Mouse (Mus musculus): ENCODE results near the gene Fam126a.

The Fam126a gene

GRCm38 (mm10) chr5:24030579-24030969 lies at the start of gene Fam126a:
Fam126a (minus strand) TSS chr5:24030690.
- DNase-seq (ENCODE audit: low spot score) = peak; percentile 92

GRCm38 (mm10) chr5:24078420-24079179 lies 48.1 kb upstream of the Fam126a start:
- no peak for DNase-seq (ENCODE audit: low spot score)

- no peak for DNase-seq (ENCODE audit: low spot score)
Observed at GRCm38 (mm10) chr5:24077739-24078306, 47.3 kb upstream of the Fam126a start.

- peak; percentile 74 for DNase-seq (ENCODE audit: low spot score)
Observed at GRCm38 (mm10) chr5:24076986-24077718, 46.7 kb upstream of the Fam126a start.

GRCm38 (mm10) chr5:24072031-24072430 lies 41.5 kb upstream of the Fam126a start:
- DNase-seq (ENCODE audit: low spot score) = no peak

DNA sequence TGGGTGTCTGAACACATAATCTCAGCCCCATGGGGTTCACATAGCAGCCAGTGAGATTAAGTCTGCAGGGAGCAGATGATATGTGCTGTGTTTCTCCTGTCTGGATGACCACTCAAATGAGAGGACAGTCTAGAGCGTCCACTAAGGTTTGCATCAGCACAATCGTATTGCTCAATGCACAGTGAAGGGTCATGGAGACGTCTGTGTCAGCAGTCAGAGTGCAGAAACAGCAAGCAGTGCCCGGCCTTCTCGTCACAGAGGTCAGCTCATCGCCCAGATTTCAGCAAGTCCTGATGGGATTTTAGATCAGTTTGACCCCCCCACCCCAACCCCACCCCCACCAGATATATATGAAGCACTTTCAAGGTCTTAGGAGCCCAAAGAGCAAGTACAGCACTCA lies 38.5 kb upstream of the Fam126a start:
- DNase-seq (ENCODE audit: low spot score) = no peak

- DNase-seq (ENCODE audit: low spot score) = no peak
Observed at GRCm38 (mm10) chr5:24063545-24063944, 33.1 kb upstream of the Fam126a start.

- DNase-seq (ENCODE audit: low spot score) = no peak
Observed at GRCm38 (mm10) chr5:24063034-24063433, 32.5 kb upstream of the Fam126a start.

DNA sequence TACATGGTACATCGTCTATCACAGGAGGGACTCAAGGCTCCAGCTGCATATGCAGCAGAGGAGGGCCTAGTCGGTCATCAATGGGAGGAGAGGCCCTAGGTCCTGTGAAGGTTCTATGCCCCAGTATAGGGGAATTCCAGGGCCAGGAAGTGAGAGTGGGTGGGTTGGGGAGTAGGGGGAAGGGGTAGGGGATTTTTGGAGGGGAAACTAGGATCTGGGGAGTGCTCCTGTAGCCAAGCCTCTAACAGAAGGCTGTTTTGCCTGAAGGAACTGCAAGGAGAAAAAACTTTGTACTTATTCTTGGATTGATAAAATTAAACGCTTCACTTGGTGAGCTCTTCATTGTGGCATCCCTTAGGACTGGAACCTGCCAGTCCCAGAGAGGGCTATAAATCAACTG lies 30.5 kb upstream of the Fam126a start:
- DNase-seq (ENCODE audit: low spot score) = no peak

DNA sequence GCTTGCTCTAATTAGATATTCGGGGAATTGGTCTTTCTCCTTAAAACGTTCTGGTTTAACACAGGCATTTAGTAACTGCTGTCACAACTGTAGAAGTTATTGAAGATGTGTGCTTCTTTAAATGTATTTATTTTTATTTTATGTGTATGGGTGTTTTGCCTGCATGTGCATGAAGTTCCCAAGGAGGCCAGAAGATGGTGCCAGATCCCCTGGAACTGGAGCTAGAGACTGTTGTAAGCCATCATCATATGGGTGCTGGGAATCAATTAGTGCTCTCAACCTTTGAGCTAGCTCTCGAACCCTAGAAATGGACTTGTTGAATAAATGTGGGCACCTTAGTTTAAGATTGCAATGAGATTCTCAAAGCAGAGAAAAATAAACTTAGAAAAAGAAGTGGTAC lies 27.1 kb upstream of the Fam126a start:
- no peak for DNase-seq (ENCODE audit: low spot score)

DNA sequence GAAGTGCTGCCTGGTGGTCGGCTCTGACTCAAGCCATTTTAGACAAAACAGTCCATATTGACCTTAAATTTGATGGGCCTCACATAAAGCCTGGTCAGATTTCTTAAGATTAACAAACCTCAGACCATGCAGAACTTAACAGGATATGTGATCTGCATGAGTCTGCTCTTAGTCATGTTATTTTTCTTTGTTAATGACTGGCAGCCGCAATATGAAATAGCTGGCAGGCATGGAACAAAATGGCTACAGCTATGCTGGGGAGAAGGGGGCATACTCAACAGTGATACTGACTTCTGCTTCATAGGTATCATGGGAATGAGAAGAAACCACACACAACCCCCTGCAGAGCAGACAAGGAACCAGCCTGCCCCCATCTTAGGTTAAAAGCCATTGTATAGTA lies 26.4 kb upstream of the Fam126a start:
- DNase-seq (ENCODE audit: low spot score) = no peak

GRCm38 (mm10) chr5:24054382-24054781 lies 23.9 kb upstream of the Fam126a start:
- DNase-seq (ENCODE audit: low spot score) = no peak

- peak; percentile 45 for DNase-seq (ENCODE audit: low spot score)
Observed at GRCm38 (mm10) chr5:24053245-24054190, 23.0 kb upstream of the Fam126a start.

DNA sequence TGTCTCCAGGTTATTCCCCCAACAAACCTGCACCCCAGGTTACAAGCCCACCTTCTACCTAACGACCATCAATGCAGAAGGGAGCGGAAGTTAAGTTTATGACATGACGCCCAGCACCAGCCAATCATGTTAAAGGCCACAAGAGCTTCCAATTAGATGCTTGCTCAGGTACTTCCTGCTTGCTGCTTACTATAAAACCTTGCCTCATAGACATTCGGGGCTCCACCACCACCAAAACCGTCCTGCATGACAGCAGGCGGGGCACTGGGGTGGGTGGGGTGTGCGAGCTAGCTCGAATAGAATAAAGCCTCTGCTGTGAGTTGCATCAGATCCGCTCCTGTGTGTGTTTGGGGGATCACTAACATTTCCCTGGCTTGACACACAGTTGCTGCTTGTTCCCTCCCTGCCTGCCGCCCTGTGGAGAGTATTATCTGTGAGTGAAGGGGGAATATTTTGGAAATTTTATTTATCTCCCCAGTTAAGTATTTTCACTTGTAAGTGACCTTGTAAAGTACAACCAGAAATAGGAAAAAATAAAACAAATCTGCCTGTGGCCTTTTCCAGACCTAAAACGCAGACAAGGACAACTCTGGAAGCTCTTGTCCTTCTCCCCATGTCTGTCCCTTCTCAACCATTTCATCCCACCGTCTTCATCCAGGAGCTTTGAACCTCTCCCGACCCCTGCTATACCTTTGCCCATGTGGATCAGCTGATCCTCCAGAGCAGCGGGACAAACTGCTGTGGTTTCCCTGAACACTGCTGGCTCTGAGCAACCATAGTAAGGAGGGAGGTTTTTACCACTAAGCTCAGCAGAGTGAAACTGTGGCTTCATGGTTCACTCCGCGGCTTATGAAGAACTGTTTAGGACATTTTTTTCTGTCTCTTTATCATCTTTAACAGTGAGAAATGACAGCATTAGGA lies 21.5 kb upstream of the Fam126a start:
- DNase-seq (ENCODE audit: low spot score) = peak; percentile 49

GRCm38 (mm10) chr5:24047821-24048220 lies 17.3 kb upstream of the Fam126a start:
- DNase-seq (ENCODE audit: low spot score) = no peak

DNA sequence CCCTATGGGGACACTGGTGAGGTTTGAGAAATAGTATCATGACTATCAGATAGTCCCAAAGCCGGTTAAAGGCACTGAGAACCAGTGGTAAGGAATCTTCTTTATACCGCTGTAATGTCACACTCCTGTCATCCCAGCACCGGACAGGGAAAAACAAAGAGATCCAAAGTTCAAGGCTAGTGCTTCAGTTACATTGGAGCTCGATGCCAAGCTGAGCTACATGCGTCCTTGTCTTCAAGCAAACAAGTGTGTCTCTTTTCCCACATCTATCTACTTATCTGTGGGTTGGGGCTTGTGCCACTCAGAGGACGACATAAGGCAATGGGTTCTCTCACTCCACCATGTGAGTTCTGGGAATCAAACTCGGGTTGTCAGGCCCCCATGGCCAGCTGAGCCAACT lies 16.5 kb upstream of the Fam126a start:
- DNase-seq (ENCODE audit: low spot score) = no peak

DNA sequence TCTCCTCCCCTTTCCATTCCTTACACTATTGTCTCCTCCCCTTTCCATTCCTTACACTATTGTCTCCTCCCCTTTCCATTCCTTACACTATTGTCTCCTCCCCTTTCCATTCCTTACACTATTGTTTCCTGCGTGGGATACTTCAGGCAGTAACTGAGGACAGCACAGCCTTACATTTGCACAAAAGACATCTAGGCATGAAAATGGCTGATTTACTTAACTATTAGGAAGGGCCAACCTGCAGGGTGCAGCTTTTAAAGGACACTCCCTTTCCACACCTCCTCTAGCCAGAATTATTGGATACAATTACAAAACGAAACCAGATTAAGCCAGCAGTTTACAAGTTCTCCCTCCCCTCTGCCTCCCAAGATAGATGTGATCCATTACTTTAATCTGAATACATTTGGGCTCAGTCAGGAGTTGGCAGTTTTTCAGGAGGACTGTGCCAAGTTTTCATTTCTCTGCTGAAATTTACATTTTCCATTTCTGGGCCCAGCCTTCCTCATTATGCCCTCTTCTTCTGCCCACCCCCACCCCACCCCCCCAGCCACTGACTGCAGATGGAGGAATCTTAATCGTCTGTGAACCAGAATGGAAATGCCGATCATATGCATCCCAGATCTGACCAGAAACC lies 15.6 kb upstream of the Fam126a start:
- no peak for DNase-seq (ENCODE audit: low spot score)

DNA sequence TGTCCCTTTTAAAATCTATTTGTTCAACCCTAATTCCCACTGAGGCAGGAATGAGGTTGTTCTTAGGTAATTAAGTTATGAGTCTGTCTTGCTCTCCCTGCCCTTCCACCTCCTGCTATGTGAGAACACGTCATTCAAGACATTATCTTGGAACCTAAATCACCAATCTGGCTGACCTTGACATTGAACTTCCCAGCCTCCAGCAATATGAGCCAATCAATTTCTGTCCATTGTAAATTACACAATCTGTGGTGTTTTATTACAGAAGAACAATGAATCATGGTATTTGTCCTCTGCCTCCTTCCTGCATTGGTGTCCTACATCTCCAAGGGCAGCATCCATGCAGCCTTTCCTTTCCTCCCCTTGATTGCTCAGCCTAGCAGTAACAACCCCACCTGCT lies 13.9 kb upstream of the Fam126a start:
- no peak for DNase-seq (ENCODE audit: low spot score)

DNA sequence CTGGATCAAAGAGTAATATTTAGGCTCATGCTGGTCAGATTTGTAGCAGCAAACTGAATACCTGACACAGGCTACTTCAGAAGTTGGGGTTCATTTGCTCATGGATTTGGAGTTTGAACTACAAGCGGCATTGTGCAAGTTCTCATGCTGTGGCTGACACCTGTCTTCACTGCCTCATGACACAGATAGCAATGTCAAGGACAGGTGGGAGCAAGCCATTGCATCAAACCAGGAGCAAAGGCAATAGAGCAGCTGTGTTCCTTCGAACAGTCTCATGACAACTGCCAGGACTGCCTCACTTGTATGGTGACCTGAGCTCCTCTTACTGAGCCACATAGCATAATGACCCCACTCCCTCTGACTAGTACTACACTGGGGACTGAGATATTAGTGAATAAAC lies 12.9 kb upstream of the Fam126a start:
- no peak for DNase-seq (ENCODE audit: low spot score)

DNA sequence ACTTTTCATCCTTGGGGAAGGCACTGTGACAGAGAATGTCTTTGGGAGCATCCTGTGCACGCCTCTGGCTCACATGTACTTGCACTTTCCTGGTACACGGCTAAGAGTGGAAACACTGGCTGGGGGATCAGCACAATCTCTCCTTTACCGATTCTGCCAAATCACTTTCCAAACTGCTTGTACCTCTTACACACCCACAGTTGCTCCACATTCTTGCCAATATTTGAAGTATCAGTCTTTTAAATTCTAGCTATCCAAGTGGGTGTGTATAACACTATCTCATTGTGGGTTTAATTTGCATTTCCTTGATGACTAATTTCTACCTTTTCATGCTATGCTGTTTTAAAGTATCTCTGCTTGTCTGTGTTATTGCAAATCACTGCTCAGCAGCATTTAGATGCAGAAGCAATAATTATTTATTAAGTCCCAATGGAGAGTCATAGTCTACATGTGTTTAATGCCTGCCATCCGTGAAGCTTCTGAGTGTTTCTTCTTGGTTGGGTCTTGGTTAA lies 10.9 kb upstream of the Fam126a start:
- no peak for DNase-seq (ENCODE audit: low spot score)

All from ovary, postnatal 36 days (tissue).